Mouse (Mus musculus) erythroblast, embryonic 14.5 days (primary cell): ENCODE results near the gene Nfib.

Experiments
- GATA1 ChIP-seq: IDR thresholded peaks from 2 replicates; pipeline ENCODE4 v1.6.1; 2012; ENCODE audit warnings: low read length, inconsistent platforms, mixed read lengths
- TAL1 ChIP-seq: IDR thresholded peaks from 3 replicates; pipeline ENCODE4 v1.6.1; 2012; ENCODE audit warnings: low read length, inconsistent platforms, mixed read lengths

GRCm38 (mm10) chr4:82549762-82550380 is 155.7 kb downstream of the Nfib start:
- no peak for TF ChIP-seq GATA1
- TF ChIP-seq TAL1: no peak
